Mouse (Mus musculus) bone marrow, adult 2 months (tissue): ENCODE measurements at regions not wholly inside any gene's neighbourhood (a gene's known extent, or its start where the extent isn't known, plus 50 kb on each side); places are given as distances from the start of the nearest gene placed in this dataset.
"Not testable (repeated sequence)": the region's sequence is repeated elsewhere in the genome, so short reads cannot be mapped to it uniquely, and the experiment has no call there.

Source experiments
- CTCF ChIP-seq: fragments of 200-500 bp; IDR thresholded peaks from 2 replicates; pipeline ENCODE4 v1.5.1; 2011; ENCODE audit warnings: low read length, control low read depth; ENCODE audit not compliant: control insufficient read depth, insufficient read depth
- POLR2A ChIP-seq: fragments of 200-500 bp; IDR thresholded peaks from 2 replicates; pipeline ENCODE4 v1.6.1; 2011; ENCODE audit warnings: low read depth, mild to moderate bottlenecking, control low read depth, low read length, borderline replicate concordance; ENCODE audit not compliant: control insufficient read depth

DNA sequence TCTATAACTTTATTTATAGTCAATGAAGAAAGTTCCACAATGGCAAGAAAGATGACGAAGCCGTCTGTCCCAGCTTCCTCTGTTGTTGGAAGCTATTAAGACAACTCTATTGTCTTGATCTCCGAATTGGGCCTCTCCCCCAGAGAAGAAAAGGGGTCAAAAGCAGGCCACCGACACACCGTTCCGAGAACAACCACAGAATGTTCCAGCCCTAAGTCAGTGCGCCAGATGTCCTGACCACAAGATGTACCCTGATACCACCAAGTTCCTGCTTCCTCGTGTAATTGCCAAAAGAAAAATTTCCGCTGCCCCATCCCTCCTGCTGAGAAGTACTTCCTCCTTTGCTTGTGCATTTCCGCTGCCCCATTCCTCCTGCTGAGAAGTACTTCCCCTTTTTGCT is 348.8 kb downstream of the Adam3 start:
- TF ChIP-seq POLR2A, CTCF: not testable (repeated sequence)
